In genomic region chr9:62346388-62346679, GRCm38 (mm10) we compare ENCODE assay signal across 8 mouse cellular contexts. TPM values are rescaled to one million over a fixed set of nuclear protein-coding genes. Genes with fewer than 3 reads are reported as not detected.
A peak's percentile ranks its signal among the peaks of the same experiment; 100 is the strongest.
DNase-seq lines count a peak whose midpoint lies in the region; ATAC-seq lines count a peak whose summit lies in the region.

No protein-coding gene starts in this region.

- WGBS in limb, embryonic 12.5 days, result 73% methylated on average over 6 of the region's 6 CpGs
- 80% methylated on average over 6 of the region's 6 CpGs for WGBS in limb, embryonic 10.5 days
- WGBS in intestine, embryonic 16.5 days, result 70% methylated on average over 6 of the region's 6 CpGs
- WGBS in neural tube, embryonic 13.5 days, result 69% methylated on average over 6 of the region's 6 CpGs

- peak overlapping the region; percentile 72 for H3K4me2 ChIP-seq in limb, embryonic 12.5 days
- H3K4me2 ChIP-seq in intestine, embryonic 16.5 days (ENCODE audit: low read depth, low read length), result no peak overlapping the region
- H3K4me2 ChIP-seq in neural tube, embryonic 13.5 days, result peak overlapping the region; percentile 82

- peaks cover 56% of the 10 kb centered on the region for H3K4me1 ChIP-seq in limb, embryonic 12.5 days (replicated peaks)
- peaks cover 69% of the 10 kb centered on the region for H3K4me1 ChIP-seq in limb, embryonic 10.5 days
- peaks cover 54% of the 10 kb centered on the region for H3K4me1 ChIP-seq in intestine, embryonic 16.5 days (ENCODE audit: control insufficient read depth, insufficient read depth, low read length)
- peaks cover 64% of the 10 kb centered on the region for H3K4me1 ChIP-seq in neural tube, embryonic 13.5 days (replicated peaks)

- no peak for ATAC-seq in CD4-positive, CD25-positive, alpha-beta regulatory T cell, adult 4 months
- ATAC-seq in limb, embryonic 12.5 days (ENCODE audit: insufficient number of reproducible peaks, insufficient read depth, low FRiP score, low TSS enrichment, low read depth), result no peak
- no peak for ATAC-seq in intestine, embryonic 16.5 days
- no peak for ATAC-seq in neural tube, embryonic 13.5 days (ENCODE audit: low read depth)

- H3K27ac ChIP-seq in limb, embryonic 12.5 days, result no peak overlapping the region
- H3K27ac ChIP-seq in limb, embryonic 10.5 days, result no peak overlapping the region; the same call in 1 of the 2 replicates
- no peak overlapping the region for H3K27ac ChIP-seq in intestine, embryonic 16.5 days (ENCODE audit: low read length)
- H3K27ac ChIP-seq in neural tube, embryonic 13.5 days (replicated peaks), result no peak overlapping the region

- H3K36me3 ChIP-seq in limb, embryonic 12.5 days, result no peaks in the 10 kb centered on the region; the same call in 1 of the 2 replicates
- H3K36me3 ChIP-seq in limb, embryonic 10.5 days, result peaks cover 22% of the 10 kb centered on the region
- no peaks in the 10 kb centered on the region for H3K36me3 ChIP-seq in intestine, embryonic 16.5 days (ENCODE audit: control insufficient read depth, insufficient read depth, low read length)
- H3K36me3 ChIP-seq in neural tube, embryonic 13.5 days, result no peaks in the 10 kb centered on the region

- peak; percentile 39 for DNase-seq in CD4-positive, CD25-positive, alpha-beta regulatory T cell, adult 2 months (ENCODE audit: low read depth, low spot score)
- DNase-seq in limb, embryonic 10.5 days (ENCODE audit: low spot score), result no peak
- no peak for DNase-seq in thymus, postnatal 4 days
- no peak for DNase-seq in T-cell, adult 2 months (ENCODE audit: low spot score)

- no peak overlapping the region for H3K4me3 ChIP-seq in limb, embryonic 12.5 days (replicated peaks)
- H3K4me3 ChIP-seq in limb, embryonic 10.5 days, result no peak overlapping the region; the same call in 1 of the 2 replicates
- peak overlapping the region; percentile 15; the same call in 1 of the 2 replicates for H3K4me3 ChIP-seq in intestine, embryonic 16.5 days (ENCODE audit: low read length)
- H3K4me3 ChIP-seq in neural tube, embryonic 13.5 days, result peak overlapping the region; percentile 6; the same call in 1 of the 2 replicates

- H3K9ac ChIP-seq in limb, embryonic 12.5 days (replicated peaks), result 0 out of 2 replicates have a peak overlapping the region, but pooled peaks have one; percentile 18
- H3K9ac ChIP-seq in intestine, embryonic 16.5 days (ENCODE audit: low read depth, low read length), result no peak overlapping the region
- H3K9ac ChIP-seq in neural tube, embryonic 13.5 days, result peak overlapping the region; percentile 52; the same call in 1 of the 2 replicates

- H3K27me3 ChIP-seq in limb, embryonic 12.5 days, result no peaks in the 10 kb centered on the region
- H3K27me3 ChIP-seq in limb, embryonic 10.5 days (ENCODE audit: low read depth, poor library complexity, severe bottlenecking), result no peaks in the 10 kb centered on the region
- H3K27me3 ChIP-seq in intestine, embryonic 16.5 days (replicated peaks; ENCODE audit: control insufficient read depth, insufficient read depth, low read length), result no peaks in the 10 kb centered on the region
- no peaks in the 10 kb centered on the region for H3K27me3 ChIP-seq in neural tube, embryonic 13.5 days

- no peaks in the 10 kb centered on the region for H3K9me3 ChIP-seq in limb, embryonic 12.5 days
- H3K9me3 ChIP-seq in limb, embryonic 10.5 days (replicated peaks), result no peaks in the 10 kb centered on the region
- no peaks in the 10 kb centered on the region for H3K9me3 ChIP-seq in intestine, embryonic 16.5 days (ENCODE audit: control insufficient read depth, low read length)
- H3K9me3 ChIP-seq in neural tube, embryonic 13.5 days, result no peaks in the 10 kb centered on the region

RNA-seq across cellular contexts. Expression of gene Anp32a, which starts 5.2 kb away (rescaled TPM):
- 100 to 1,000 TPM; 111 to 235 TPM for polyA plus RNA-seq in CD4-positive, CD25-positive, alpha-beta regulatory T cell, adult 4 months (2017; shearing (Covaris generic))
- 231 and 240 TPM in 2 replicates for polyA plus RNA-seq in limb, embryonic 12.5 days (2016; fragmentation: Nextera tagmentation; extraction: Ambion mirVana)
- polyA plus RNA-seq in limb, embryonic 10.5 days (2016; fragmentation: Nextera tagmentation; extraction: Ambion mirVana), result 240 and 246 TPM in 2 replicates
- 146 and 206 TPM in 2 replicates for polyA plus RNA-seq in intestine, embryonic 16.5 days (2015; fragmentation: Nextera tagmentation; extraction: Ambion mirVana)
- 128 and 130 TPM in 2 replicates for polyA plus RNA-seq in neural tube, embryonic 13.5 days (2015; fragmentation: Nextera tagmentation; extraction: Ambion mirVana)

Comparison
In these comparisons a context has a peak if more than half of its experiments do, and no peak if none do; other contexts are left out.
1. H3K4me3 ChIP-seq: peak in intestine, embryonic 16.5 days (single experiment) and neural tube, embryonic 13.5 days (single experiment); none in limb, embryonic 12.5 days (single experiment) and limb, embryonic 10.5 days (single experiment).